Mouse (Mus musculus) limb, embryonic 10.5 days (tissue): ENCODE measurements at regions not wholly inside any gene's neighbourhood (a gene's known extent, or its start where the extent isn't known, plus 50 kb on each side); places are given as distances from the start of the nearest gene placed in this dataset.

Experiments used
- DNase-seq: peaks from one replicate; pipeline ENCODE4 v3.0.0-alpha.2; 2017; ENCODE audit warnings: low spot score
- H3K27ac ChIP-seq: fragments of 300-500 bp; sonication (generic); 2 replicates; pipeline ENCODE4 v1.5.1; 2016; ENCODE audit warnings: mild to moderate bottlenecking
- H3K27me3 ChIP-seq: fragments of 300-500 bp; sonication (generic); 2 replicates; pipeline ENCODE4 v1.6.1; 2016; ENCODE audit warnings: low read depth, mild to moderate bottlenecking; ENCODE audit not compliant: poor library complexity, severe bottlenecking
- H3K36me3 ChIP-seq: fragments of 300-500 bp; sonication (generic); 2 replicates; pipeline ENCODE4 v1.6.1; 2016; ENCODE audit warnings: mild to moderate bottlenecking, moderate library complexity
- H3K4me1 ChIP-seq: fragments of 300-500 bp; sonication (generic); 2 replicates; pipeline ENCODE4 v1.6.1; 2016
- H3K4me3 ChIP-seq: fragments of 300-500 bp; sonication (generic); 2 replicates; pipeline ENCODE4 v1.5.1; 2016; ENCODE audit warnings: mild to moderate bottlenecking, moderate library complexity
- H3K9me3 ChIP-seq: fragments of 300-500 bp; sonication (generic); replicated peaks from 2 replicates; pipeline ENCODE4 v1.6.1; 2016; ENCODE audit warnings: mild to moderate bottlenecking
- WGBS: fragments of 180-500 bp; shearing (Covaris S2); methylation state at CpG from one replicate; pipeline ENCODE4 v1.1.7; 2016; 5-methylcytosine and 5-hydroxymethylcytosine counted together

DNA sequence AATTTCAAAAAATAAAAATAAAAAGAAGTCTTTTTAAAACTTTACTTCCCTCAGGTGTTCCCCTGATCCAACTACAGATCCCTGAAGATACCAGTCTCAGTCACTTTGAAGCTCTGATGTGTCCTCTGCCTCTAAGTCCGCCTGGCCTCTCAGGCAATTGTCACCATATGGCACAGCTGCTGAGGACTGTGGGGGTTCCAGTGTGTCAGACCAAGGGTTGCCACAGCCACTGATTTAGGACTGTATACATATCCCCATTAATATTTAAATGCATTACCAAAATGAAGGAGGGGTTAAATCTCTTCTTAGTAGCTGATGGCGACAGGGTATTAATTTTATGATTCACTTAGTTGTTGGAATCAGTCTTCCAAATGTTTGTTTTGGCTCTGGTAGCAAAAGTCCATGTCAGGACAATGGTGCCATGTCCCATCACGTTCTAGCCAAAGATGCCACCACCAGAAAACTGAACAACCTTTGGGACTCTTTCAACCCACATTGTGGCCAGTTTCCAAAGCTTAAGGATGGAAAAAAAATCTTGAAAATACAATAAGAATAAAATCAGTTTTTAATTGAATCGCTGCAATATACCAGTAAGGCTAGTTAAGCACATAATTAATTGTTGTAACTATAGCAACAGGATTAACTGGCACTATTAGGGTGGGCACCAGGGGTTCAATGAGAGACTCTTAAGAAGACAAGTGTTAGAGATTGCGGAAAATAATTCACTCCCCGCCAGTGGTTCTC, 62.5 kb downstream of the Arrdc4 start:
- Histone ChIP-seq H3K9me3 (no peaks in the 10 kb centered on the region), H3K27ac (no peak overlapping the region), H3K27me3 (no peaks in the 10 kb centered on the region), H3K4me3 (no peak overlapping the region), H3K36me3 (no peaks in the 10 kb centered on the region), H3K4me1 (peaks cover 4% of the 10 kb centered on the region; the same call in 1 of the 2 replicates)
- WGBS: 79% methylated on average over 6 of the region's 6 CpGs
- DNase-seq: no peak

- Histone ChIP-seq H3K4me1 (peaks cover 4% of the 10 kb centered on the region; the same call in 1 of the 2 replicates), H3K27me3 (no peaks in the 10 kb centered on the region), H3K4me3 (no peak overlapping the region), H3K27ac (no peak overlapping the region), H3K9me3 (no peaks in the 10 kb centered on the region), H3K36me3 (no peaks in the 10 kb centered on the region)
- no peak for DNase-seq
- WGBS: 86% methylated on average over 5 of the region's 5 CpGs
Measured at GRCm38 (mm10) chr7:68682929-68683643, 66.0 kb downstream of the Arrdc4 start.

- no peak overlapping the region for H3K4me3 ChIP-seq
- no peak for DNase-seq
- H3K4me1 ChIP-seq: peaks cover 4% of the 10 kb centered on the region; the same call in 1 of the 2 replicates
- H3K27ac ChIP-seq: no peak overlapping the region
- no peaks in the 10 kb centered on the region for H3K27me3 ChIP-seq
- H3K9me3 ChIP-seq: no peaks in the 10 kb centered on the region
- no peaks in the 10 kb centered on the region for H3K36me3 ChIP-seq
- 78% methylated on average over 6 of the region's 6 CpGs for WGBS
Measured at GRCm38 (mm10) chr7:68682318-68682728, 66.7 kb downstream of the Arrdc4 start.

- no peaks in the 10 kb centered on the region for H3K9me3 ChIP-seq
- DNase-seq: no peak
- H3K4me3 ChIP-seq: no peak overlapping the region
- H3K4me1 ChIP-seq: peaks cover 4% of the 10 kb centered on the region; the same call in 1 of the 2 replicates
- no peak overlapping the region for H3K27ac ChIP-seq
- H3K36me3 ChIP-seq: no peaks in the 10 kb centered on the region
- H3K27me3 ChIP-seq: no peaks in the 10 kb centered on the region
- WGBS: 95% methylated on average over 3 of the region's 3 CpGs
Measured at GRCm38 (mm10) chr7:68679770-68680169, 69.3 kb downstream of the Arrdc4 start.

GRCm38 (mm10) chr7:68667790-68668732, 81.0 kb downstream of the Arrdc4 start:
- WGBS: 80% methylated on average over 12 of the region's 12 CpGs
- H3K4me3 ChIP-seq: no peak overlapping the region
- no peak for DNase-seq

DNA sequence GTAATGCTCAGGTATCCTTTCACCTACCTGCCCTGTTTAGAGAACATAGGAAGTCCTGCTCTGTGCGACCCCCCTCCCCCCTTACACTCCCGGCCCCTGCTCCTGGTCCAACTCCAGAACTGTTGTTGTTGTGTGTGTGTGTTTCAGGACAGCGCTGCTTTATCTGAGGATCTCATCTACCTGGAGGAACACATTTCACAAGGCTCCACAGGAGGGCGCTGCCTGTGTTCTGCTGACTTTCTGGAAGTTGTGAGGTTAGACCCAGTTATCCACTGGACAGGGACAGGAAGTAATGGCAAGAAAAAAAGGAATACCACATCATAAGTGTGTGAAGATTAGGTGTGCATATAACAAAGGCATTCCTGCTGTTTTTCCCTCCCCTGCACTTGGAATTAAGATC, 81.8 kb downstream of the Arrdc4 start:
- Histone ChIP-seq H3K9me3 (no peaks in the 10 kb centered on the region), H3K36me3 (no peaks in the 10 kb centered on the region), H3K27me3 (no peaks in the 10 kb centered on the region), H3K4me1 (no peaks in the 10 kb centered on the region), H3K4me3 (no peak overlapping the region), H3K27ac (no peak overlapping the region)
- 51% methylated on average over 4 of the region's 4 CpGs for WGBS
- no peak for DNase-seq

More at GRCm38 (mm10) chr7:68667790-68668732, 81.0 kb downstream of the Arrdc4 start:
- no peaks in the 10 kb centered on the region for H3K27me3 ChIP-seq
- no peaks in the 10 kb centered on the region for H3K4me1 ChIP-seq
- no peaks in the 10 kb centered on the region for H3K9me3 ChIP-seq
- no peak overlapping the region for H3K27ac ChIP-seq
- no peaks in the 10 kb centered on the region for H3K36me3 ChIP-seq

DNA sequence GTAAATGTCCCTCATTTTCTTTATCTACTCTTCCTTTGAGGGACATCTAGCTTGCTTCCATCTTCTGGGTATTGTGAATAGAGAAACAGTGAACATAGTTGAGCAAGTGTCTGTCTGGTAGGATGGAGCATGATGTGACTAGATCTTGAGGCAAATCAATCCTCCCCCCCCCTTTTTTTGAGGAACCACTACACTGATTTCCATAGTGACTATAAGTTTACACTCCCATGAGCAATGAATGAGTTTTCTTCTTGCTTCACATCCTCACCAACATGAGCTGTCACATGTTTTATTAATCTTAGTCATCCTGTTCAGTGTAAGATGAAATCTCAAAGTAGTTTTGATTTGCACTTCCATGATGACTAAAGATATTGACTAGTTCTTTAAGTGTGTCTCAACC, 92.7 kb downstream of the Arrdc4 start:
- no peaks in the 10 kb centered on the region for H3K36me3 ChIP-seq
- H3K4me3 ChIP-seq: no peak overlapping the region
- H3K9me3 ChIP-seq: no peaks in the 10 kb centered on the region
- H3K4me1 ChIP-seq: no peaks in the 10 kb centered on the region
- no peak overlapping the region for H3K27ac ChIP-seq
- no peaks in the 10 kb centered on the region for H3K27me3 ChIP-seq
- DNase-seq: no peak

- 69% methylated on average over 1 of the region's 1 CpGs for WGBS
- no peaks in the 10 kb centered on the region for H3K36me3 ChIP-seq
Measured at GRCm38 (mm10) chr7:68653534-68653933, 95.5 kb downstream of the Arrdc4 start.

DNA sequence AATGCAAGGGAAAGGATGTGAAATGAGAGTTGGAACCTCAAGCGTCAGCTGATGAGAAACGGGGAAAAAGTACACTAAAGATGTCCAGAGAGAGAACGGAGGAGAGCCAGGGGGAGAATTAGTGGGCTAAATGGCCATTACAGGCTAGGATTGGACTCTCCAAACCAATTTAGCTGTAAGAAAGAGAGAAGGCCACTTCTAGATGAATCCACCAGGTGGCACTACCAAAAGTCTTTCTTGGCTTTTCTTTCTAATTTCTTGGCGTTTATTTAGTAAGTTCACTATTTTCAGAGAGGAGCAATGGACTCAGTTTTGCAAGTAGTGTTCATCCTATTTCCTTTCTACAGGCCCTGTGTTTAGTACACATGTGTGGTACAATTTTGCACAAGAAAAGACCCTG, 97.6 kb downstream of the Arrdc4 start:
- no peak overlapping the region for H3K27ac ChIP-seq
- H3K27me3 ChIP-seq: no peaks in the 10 kb centered on the region
- H3K4me3 ChIP-seq: no peak overlapping the region
- 76% methylated on average over 4 of the region's 4 CpGs for WGBS
- no peaks in the 10 kb centered on the region for H3K4me1 ChIP-seq
- H3K36me3 ChIP-seq: no peaks in the 10 kb centered on the region
- no peak for DNase-seq
- H3K9me3 ChIP-seq: no peaks in the 10 kb centered on the region

More at GRCm38 (mm10) chr7:68653534-68653933, 95.5 kb downstream of the Arrdc4 start:
- Histone ChIP-seq H3K27ac (no peak overlapping the region), H3K9me3 (no peaks in the 10 kb centered on the region), H3K4me1 (no peaks in the 10 kb centered on the region), H3K27me3 (no peaks in the 10 kb centered on the region), H3K4me3 (no peak overlapping the region)
- DNase-seq: no peak

GRCm38 (mm10) chr7:68637556-68638215, 111.4 kb downstream of the Arrdc4 start:
- DNase-seq: peak; percentile 42
- peaks cover 17% of the 10 kb centered on the region for H3K4me1 ChIP-seq

GRCm38 (mm10) chr7:68621080-68621479, 128.0 kb downstream of the Arrdc4 start:
- Histone ChIP-seq H3K4me3 (no peak overlapping the region), H3K4me1 (no peaks in the 10 kb centered on the region), H3K27ac (no peak overlapping the region), H3K9me3 (no peaks in the 10 kb centered on the region), H3K36me3 (no peaks in the 10 kb centered on the region), H3K27me3 (no peaks in the 10 kb centered on the region)
- 90% methylated on average over 3 of the region's 3 CpGs for WGBS
- DNase-seq: no peak

More at GRCm38 (mm10) chr7:68637556-68638215, 111.4 kb downstream of the Arrdc4 start:
- no peaks in the 10 kb centered on the region for H3K27me3 ChIP-seq
- no peaks in the 10 kb centered on the region for H3K9me3 ChIP-seq
- H3K4me3 ChIP-seq: no peak overlapping the region
- H3K27ac ChIP-seq: peak overlapping the region; percentile 25; the same call in 1 of the 2 replicates
- 42% methylated on average over 7 of the region's 7 CpGs for WGBS
- H3K36me3 ChIP-seq: no peaks in the 10 kb centered on the region

- WGBS: 95% methylated on average over 4 of the region's 4 CpGs
- Histone ChIP-seq H3K9me3 (no peaks in the 10 kb centered on the region), H3K27ac (no peak overlapping the region), H3K4me1 (peaks cover 4% of the 10 kb centered on the region; the same call in 1 of the 2 replicates), H3K36me3 (no peaks in the 10 kb centered on the region), H3K4me3 (no peak overlapping the region), H3K27me3 (no peaks in the 10 kb centered on the region)
- no peak for DNase-seq
Measured at GRCm38 (mm10) chr7:68610499-68610898, 138.5 kb downstream of the Arrdc4 start.
